Mouse (Mus musculus) spleen, postnatal 36 days (tissue): Measurements from ENCODE around the gene Ms4a4b.

Experiments
- DNase-seq, 2 experiments: peaks; one replicate each; pipeline ENCODE4 v3.0.0; 2022; ENCODE audit warnings: low spot score in 2 of 2, mixed read lengths in 1 of 2

Gene Ms4a4b

DNA sequence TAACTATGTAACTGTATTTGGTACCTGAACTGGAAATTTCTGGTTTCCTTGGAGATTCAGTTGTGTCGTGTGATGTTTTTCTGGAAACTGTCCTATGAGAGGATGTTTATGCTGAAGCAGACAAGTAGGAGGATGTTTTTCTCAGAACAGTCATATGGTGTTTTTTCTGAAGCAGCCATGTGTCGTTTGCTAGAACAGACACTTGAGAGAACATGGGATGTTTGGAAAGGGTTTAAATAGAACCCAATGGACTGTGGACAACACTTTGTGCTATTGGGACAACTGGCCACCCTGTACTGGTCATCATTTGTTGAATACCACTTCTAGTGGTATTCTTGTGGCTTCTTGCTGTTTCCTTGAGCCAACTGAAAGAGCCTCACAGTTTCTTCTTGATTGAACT, 42.4 kb downstream of the Ms4a4b start, which contains the start of gene Gm8369:
Gene Gm8369, plus strand, starts transcription at position 193 of the 400 bp plus-strand sequence.
- peak; percentile 45 to 53 for DNase-seq

DNA sequence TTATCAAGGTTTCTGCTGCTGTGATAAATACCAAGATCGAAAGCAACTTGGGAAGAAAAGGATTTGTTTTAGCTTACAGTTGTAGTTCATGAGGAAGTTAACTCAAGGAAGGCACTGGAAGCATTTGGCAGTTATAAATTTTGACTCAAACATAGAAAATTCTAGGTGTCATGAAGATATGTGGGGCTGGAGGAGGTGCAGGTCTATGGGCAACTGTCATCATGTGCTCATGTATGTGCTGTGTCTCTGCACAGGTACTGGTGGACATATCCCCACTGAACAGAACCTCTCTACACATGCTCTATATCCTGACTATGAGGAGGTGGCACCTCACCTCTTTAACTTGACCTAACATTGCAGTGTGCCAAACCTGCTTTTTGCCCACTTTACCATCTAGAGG, 43.2 kb downstream of the Ms4a4b start:
- DNase-seq = no peak

DNA sequence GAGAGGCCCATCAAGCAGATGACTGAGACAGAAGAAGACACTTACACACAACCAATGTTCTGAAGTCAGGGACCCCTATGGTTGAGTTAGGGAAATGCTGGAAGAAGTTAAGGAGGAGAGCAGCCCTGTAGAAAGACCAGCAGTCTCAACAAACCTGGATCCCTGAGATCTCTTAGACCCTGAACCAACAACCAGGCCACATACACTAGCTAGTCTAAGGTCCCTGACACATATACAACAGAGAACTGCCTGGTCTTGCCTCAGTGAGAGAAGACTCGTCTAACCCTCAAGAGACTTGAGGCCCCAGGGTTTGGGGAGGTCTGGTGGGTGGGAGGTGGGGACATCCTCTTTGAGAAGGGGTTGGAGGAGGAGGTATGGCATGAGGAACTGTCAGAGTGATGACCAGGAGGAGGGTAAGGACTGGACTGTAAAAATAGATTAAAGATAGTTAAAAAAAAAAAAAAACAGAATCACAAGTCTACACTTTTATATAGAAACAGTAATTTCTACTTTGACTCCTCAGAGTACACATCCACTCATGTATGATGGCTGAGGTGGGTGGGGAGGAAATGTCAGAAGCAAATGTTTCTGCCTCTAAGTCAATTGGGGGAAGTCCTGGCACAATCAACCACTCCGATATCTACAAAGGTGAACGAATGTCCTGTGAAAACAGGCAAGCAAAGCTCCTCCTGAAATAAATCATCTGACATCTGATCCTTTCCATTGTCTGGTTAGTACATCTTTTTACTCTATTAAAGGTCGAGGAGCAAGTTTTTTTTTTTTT, 48.2 kb downstream of the Ms4a4b start:
- DNase-seq = peak; percentile 82 to 85

- no peak for DNase-seq
Observed at GRCm38 (mm10) chr19:11492671-11493070, 49.3 kb downstream of the Ms4a4b start.

DNA sequence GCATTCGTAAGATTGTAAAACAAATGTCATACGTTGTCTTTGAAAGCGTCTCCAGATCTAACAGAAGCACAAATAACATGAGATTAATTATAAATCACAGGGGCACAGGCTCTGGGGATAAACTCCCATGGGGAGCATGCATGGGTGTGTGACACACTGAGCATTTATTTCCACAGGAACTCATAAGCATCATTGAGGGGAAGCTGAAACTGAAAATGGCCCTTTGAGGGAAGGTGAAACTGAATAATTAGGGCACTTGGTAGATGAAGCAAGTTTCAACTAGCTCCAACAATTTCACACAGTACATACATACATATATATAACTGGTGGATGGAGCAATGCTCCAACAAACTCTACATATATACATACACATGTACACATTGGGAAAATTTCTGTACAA, 51.2 kb downstream of the Ms4a4b start:
- peak; percentile 82 to 87 for DNase-seq

- DNase-seq = no peak
Observed at GRCm38 (mm10) chr19:11496361-11496760, 53.0 kb downstream of the Ms4a4b start.

DNA sequence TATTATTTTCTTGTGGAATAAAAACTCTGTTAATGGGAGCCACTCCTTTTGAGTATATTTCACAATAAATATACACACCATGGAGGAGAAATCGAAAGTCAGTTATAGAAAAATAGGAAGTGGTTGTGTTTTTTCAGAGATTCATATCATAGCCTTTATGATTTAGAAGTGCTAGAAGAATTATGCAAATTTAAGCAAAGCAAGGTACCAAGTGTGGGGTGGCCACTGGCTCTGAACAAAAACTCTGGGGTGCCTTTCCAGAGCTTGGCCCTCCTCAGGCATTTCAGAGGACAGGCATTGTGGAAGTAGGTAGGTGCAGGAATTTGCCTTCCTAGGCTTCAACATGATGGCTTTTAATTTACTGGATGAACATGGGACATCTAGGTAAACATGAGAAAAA, 53.9 kb downstream of the Ms4a4b start:
- peak; percentile 62 to 67 for DNase-seq

DNA sequence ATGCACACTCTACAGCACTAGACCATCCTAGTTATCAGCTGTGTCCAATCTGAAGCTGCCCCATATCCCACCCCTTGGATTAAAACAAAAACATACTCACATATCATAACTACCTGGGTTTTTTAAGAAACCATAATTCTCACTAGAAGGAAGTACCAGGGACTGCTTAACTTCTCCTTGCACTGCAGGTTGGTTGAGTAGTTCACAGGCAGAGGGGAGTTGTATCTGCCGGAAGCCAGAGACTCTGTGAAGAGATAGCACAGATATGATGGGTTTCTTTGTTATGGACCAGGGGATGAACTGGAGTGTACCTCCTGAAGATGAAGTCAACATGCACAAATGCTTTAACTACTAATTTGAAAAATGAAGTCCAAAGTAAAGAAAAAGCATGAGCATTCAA, 57.4 kb downstream of the Ms4a4b start:
- no peak for DNase-seq

- no peak for DNase-seq
Observed at GRCm38 (mm10) chr19:11501326-11501725, 58.0 kb downstream of the Ms4a4b start.

DNA sequence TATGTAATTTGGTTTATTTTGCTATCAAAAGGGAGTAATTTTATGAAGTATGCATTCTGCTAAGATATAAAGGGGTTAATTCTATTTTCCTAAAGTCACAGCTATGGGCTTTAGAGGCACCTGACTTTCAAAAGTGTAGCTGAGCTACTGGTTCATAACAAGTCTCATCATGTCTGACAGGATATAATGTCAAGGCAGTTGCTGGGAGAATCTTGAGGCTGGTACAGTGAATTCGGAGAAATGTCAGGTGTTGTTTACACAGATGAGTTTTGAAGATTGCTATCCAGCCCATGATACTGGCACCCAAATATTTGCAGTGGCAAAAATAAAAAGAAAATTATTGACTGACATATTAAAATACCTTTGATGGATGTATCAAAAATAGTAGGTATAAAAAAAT, 61.5 kb downstream of the Ms4a4b start:
- no peak for DNase-seq

DNA sequence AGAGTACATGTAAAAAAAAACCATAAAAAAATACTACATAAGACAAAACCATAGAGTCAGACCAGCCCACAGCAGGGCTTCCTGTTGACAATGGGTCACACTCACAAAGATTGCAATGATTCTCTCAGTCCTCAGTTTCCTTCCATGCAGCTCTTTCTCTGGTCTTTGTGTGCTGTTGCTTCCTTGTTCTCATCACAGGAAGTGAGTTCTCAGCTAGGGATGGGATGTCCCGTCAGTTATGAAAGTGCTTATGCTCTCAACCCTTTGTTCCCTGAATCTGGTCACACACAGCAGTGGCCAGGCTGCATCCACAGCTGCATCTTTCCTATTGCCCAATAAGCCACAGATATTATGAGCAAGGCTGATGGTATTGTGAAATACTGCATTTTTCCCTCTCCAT, 70.1 kb downstream of the Ms4a4b start:
- DNase-seq = no peak

DNA sequence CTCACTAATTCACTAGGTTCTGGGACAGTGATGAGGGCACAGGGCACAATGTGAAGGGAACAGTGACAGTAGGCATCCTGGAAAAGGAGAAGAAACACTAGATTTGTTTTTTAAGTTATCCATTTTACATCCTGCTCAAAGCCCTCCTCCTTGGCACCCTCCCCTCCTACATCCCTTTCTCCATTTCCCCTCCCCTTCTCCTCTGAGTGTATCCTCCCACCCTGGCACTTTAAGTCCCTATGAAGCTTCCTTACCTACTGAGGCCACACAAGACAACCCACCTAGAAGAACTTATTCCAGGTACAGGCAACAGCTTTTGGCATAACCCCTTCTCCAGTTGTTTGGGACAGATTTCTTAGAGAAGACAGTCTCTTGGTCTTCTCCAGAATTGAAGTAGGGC, 72.9 kb downstream of the Ms4a4b start, which contains the start of gene Ms4a6b:
Gene Ms4a6b, plus strand, starts transcription at position 267 of the 400 bp plus-strand sequence.
- no peak for DNase-seq
